Mouse (Mus musculus): Measurements from ENCODE around the gene Col4a6. TPM values are rescaled to one million over a fixed set of nuclear protein-coding genes. Genes with fewer than 3 reads are reported as not detected.

Gene Col4a6
- polyA plus RNA-seq, 1 experiment: 0.73 TPM

GRCm38 (mm10) chrX:141165067-141165466 lies 308.8 kb downstream of the Col4a6 start:
- no peak overlapping the region for H3K27ac ChIP-seq (ENCODE audit: insufficient read depth, low read length)
- no peaks in the 10 kb centered on the region for H3K4me1 ChIP-seq (ENCODE audit: control insufficient read depth, insufficient read depth, low read length)
- no peak for TF ChIP-seq POLR2A (IDR thresholded peaks at IDR 0.05; ENCODE audit: extremely low read depth, insufficient read depth, low read length)
- TF ChIP-seq CTCF (IDR thresholded peaks at IDR 0.05; ENCODE audit: extremely low read depth, insufficient read depth, low read length): no peak
- no peak overlapping the region for H3K4me3 ChIP-seq (ENCODE audit: insufficient read depth, low read length)

DNA sequence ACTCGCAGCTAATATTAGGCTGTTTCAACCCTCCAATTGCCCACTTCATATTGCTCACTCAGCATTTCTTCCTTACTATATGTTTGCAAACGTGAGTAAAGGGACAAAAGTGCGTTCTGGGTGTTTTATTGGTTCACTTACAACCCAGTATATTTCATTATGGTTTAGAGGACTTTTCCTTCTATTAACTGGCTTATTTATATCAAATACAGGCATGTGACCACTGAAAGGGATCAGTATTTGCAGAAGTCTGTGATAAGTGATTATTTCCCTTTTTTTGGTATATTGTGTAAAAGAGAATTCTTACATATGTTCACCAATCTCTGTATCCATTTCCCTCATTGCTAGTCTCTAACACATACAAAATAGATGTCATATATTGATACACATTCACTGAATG lies 313.5 kb downstream of the Col4a6 start:
- Histone ChIP-seq H3K4me1 (ENCODE audit: control insufficient read depth, insufficient read depth, low read length) (no peaks in the 10 kb centered on the region), H3K4me3 (ENCODE audit: insufficient read depth, low read length) (no peak overlapping the region), H3K27ac (ENCODE audit: insufficient read depth, low read length) (no peak overlapping the region)
- TF ChIP-seq CTCF (IDR thresholded peaks at IDR 0.05; ENCODE audit: extremely low read depth, insufficient read depth, low read length) (no peak), POLR2A (IDR thresholded peaks at IDR 0.05; ENCODE audit: extremely low read depth, insufficient read depth, low read length) (no peak)

GRCm38 (mm10) chrX:141158160-141158559 lies 315.7 kb downstream of the Col4a6 start:
- H3K4me1 ChIP-seq (ENCODE audit: control insufficient read depth, insufficient read depth, low read length): no peaks in the 10 kb centered on the region
- H3K27ac ChIP-seq (ENCODE audit: insufficient read depth, low read length): no peak overlapping the region
- no peak overlapping the region for H3K4me3 ChIP-seq (ENCODE audit: insufficient read depth, low read length)
- peak; percentile 27; the same call in 1 of the 2 replicates for TF ChIP-seq CTCF (IDR thresholded peaks at IDR 0.05; ENCODE audit: extremely low read depth, insufficient read depth, low read length)
- no peak for TF ChIP-seq POLR2A (IDR thresholded peaks at IDR 0.05; ENCODE audit: extremely low read depth, insufficient read depth, low read length)

- Histone ChIP-seq H3K27ac (ENCODE audit: insufficient read depth, low read length) (no peak overlapping the region), H3K4me1 (ENCODE audit: control insufficient read depth, insufficient read depth, low read length) (no peaks in the 10 kb centered on the region), H3K4me3 (ENCODE audit: insufficient read depth, low read length) (no peak overlapping the region)
- TF ChIP-seq CTCF (IDR thresholded peaks at IDR 0.05; ENCODE audit: extremely low read depth, insufficient read depth, low read length) (no peak), POLR2A (IDR thresholded peaks at IDR 0.05; ENCODE audit: extremely low read depth, insufficient read depth, low read length) (no peak)
Observed at GRCm38 (mm10) chrX:141157626-141158025, 316.2 kb downstream of the Col4a6 start.

DNA sequence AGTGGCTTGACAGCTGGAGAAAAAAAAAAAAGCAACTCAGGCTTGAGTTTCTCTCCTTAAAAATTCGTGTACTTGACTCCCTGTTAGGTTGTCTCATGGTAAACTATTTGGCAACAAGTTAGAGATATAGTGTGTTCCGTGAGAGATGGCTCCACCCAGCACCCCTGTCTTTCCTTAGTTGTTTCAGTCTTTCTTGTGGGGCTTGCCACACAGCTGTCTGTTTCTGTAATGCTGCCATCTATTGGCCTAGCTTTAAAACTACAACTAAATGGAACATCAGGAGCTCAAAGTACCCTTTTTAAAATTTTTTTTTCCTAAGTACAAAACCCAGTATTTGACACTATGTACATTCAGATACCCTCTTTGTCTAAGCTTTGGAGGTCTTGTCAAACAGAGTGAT lies 317.2 kb downstream of the Col4a6 start:
- Histone ChIP-seq H3K4me1 (ENCODE audit: control insufficient read depth, insufficient read depth, low read length) (no peaks in the 10 kb centered on the region), H3K27ac (ENCODE audit: insufficient read depth, low read length) (no peak overlapping the region), H3K4me3 (ENCODE audit: insufficient read depth, low read length) (no peak overlapping the region)
- TF ChIP-seq POLR2A (IDR thresholded peaks at IDR 0.05; ENCODE audit: extremely low read depth, insufficient read depth, low read length) (no peak), CTCF (IDR thresholded peaks at IDR 0.05; ENCODE audit: extremely low read depth, insufficient read depth, low read length) (no peak; the same call in 1 of the 2 replicates)

DNA sequence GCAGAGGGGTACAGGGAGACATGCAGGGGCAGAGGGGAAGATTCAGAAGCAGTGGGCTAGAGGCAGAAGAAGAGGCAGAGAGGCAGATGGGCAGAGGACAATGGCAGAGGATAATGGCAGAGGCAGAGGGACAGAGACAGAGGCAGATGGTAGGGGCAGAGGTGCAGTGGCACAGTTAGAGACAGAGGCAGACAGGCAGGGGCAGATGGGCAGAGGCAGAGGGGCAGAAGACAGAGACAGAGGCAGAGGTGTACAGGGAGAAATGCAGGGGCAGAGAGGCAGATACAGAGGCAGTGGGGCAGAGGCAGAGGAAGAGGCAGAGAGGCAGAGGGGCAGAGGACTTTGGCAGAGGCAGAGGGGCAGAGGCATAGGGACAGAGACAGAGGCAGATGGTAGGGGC lies 322.7 kb downstream of the Col4a6 start:
- no peak overlapping the region for H3K4me3 ChIP-seq (ENCODE audit: insufficient read depth, low read length)
- TF ChIP-seq CTCF (IDR thresholded peaks at IDR 0.05; ENCODE audit: extremely low read depth, insufficient read depth, low read length): no peak
- TF ChIP-seq POLR2A (IDR thresholded peaks at IDR 0.05; ENCODE audit: extremely low read depth, insufficient read depth, low read length): no peak

GRCm38 (mm10) chrX:141150290-141150689 lies 323.6 kb downstream of the Col4a6 start:
- Histone ChIP-seq H3K27ac (ENCODE audit: insufficient read depth, low read length) (no peak overlapping the region), H3K4me1 (ENCODE audit: control insufficient read depth, insufficient read depth, low read length) (no peaks in the 10 kb centered on the region), H3K4me3 (ENCODE audit: insufficient read depth, low read length) (no peak overlapping the region)
- TF ChIP-seq CTCF (IDR thresholded peaks at IDR 0.05; ENCODE audit: extremely low read depth, insufficient read depth, low read length): no peak
- no peak for TF ChIP-seq POLR2A (IDR thresholded peaks at IDR 0.05; ENCODE audit: extremely low read depth, insufficient read depth, low read length)

More for the DNA sequence above, 322.7 kb downstream of the Col4a6 start:
- no peak overlapping the region for H3K27ac ChIP-seq (ENCODE audit: insufficient read depth, low read length)
- no peaks in the 10 kb centered on the region for H3K4me1 ChIP-seq (ENCODE audit: control insufficient read depth, insufficient read depth, low read length)

- H3K27ac ChIP-seq (ENCODE audit: insufficient read depth, low read length): no peak overlapping the region
- H3K4me3 ChIP-seq (ENCODE audit: insufficient read depth, low read length): no peak overlapping the region
- TF ChIP-seq CTCF (IDR thresholded peaks at IDR 0.05; ENCODE audit: extremely low read depth, insufficient read depth, low read length): no peak
- no peak for TF ChIP-seq POLR2A (IDR thresholded peaks at IDR 0.05; ENCODE audit: extremely low read depth, insufficient read depth, low read length)
- no peaks in the 10 kb centered on the region for H3K4me1 ChIP-seq (ENCODE audit: control insufficient read depth, insufficient read depth, low read length)
Observed at GRCm38 (mm10) chrX:141149705-141150104, 324.2 kb downstream of the Col4a6 start.

Other genes with a start within 250 kb of the Col4a6 start
- gene Col4a5, start 1.3 kb upstream of the Col4a6 start, polyA plus RNA-seq (2012; rRNA removed): 2.3 and 2.4 TPM in 2 replicates